Mouse (Mus musculus) midbrain, embryonic 10.5 days (tissue): ENCODE measurements around the gene Pkdrej. TPM values are rescaled to one million over a fixed set of nuclear protein-coding genes. Genes with fewer than 3 reads are reported as not detected.

Experiments
- DNase-seq: peaks from one replicate; pipeline ENCODE4 v3.0.0-alpha.2; 2017; ENCODE audit warnings: low spot score
- H3K27ac ChIP-seq: fragments of 300-500 bp; sonication (generic); replicated peaks from 2 replicates; pipeline ENCODE4 v1.5.1; 2016; ENCODE audit warnings: mild to moderate bottlenecking
- H3K27me3 ChIP-seq: fragments of 300-500 bp; sonication (generic); 2 replicates; pipeline ENCODE4 v1.6.1; 2016; ENCODE audit warnings: low read depth, mild to moderate bottlenecking; ENCODE audit not compliant: poor library complexity, severe bottlenecking
- H3K36me3 ChIP-seq: fragments of 300-500 bp; sonication (generic); 2 replicates; pipeline ENCODE4 v1.6.1; 2016; ENCODE audit warnings: mild to moderate bottlenecking, moderate library complexity
- H3K4me1 ChIP-seq: fragments of 300-500 bp; sonication (generic); 2 replicates; pipeline ENCODE4 v1.6.1; 2016
- H3K4me3 ChIP-seq: fragments of 300-500 bp; sonication (generic); 2 replicates; pipeline ENCODE4 v1.5.1; 2016; ENCODE audit warnings: mild to moderate bottlenecking, moderate library complexity
- H3K9me3 ChIP-seq: fragments of 300-500 bp; sonication (generic); replicated peaks from 2 replicates; pipeline ENCODE4 v1.6.1; 2016; ENCODE audit warnings: mild to moderate bottlenecking
- WGBS: fragments of 180-500 bp; shearing (Covaris S2); methylation state at CpG from one replicate; pipeline ENCODE4 v1.1.7; 2016; 5-methylcytosine and 5-hydroxymethylcytosine counted together
- polyA plus RNA-seq: library from polyadenylated mRNA; unstranded; fragments of >200 nt; fragmentation: Nextera tagmentation; extraction: Ambion mirVana; gene quantifications from 2 replicates; pipeline ENCODE4 v1.2.1, GENCODE M21; 2016

The Pkdrej gene
- polyA plus RNA-seq, 1 experiment from 2014 or later, result not detected

DNA sequence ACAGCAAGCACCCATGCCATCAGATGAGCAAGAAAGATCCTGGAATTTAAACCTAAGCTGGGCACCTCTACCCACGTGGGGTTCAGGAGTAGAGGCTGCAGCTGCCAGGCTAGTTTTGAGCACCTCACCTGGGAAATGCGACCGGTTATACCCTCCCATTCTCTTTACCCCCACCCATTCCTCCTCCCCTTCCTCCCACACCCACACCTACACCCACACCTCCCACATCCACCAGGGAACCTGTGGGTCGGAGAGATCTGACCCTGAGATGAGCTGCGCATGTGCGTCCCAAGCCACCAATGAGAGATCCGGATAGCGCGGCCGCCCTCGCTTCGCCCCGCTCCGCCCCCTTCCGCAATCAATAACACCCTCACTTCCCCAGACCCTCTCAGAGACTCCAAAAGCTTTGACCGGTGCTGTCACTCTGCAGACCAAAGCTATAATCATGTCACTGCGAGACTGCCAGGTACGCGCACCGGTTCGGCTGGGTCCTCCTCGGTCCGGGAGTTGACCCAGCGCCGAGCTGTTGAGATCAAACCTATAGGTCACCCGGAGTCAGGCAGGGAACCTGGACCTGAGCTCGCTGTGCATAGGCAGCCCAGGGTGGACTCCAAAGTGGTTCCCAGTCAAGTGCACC is 10.5 kb upstream of the Pkdrej start, which contains the start of gene Ttc38:
Ttc38 (plus strand) TSS at position 353 of the 637 bp plus-strand sequence.
- H3K9me3 ChIP-seq, result 0 out of 2 replicates have a peak, but pooled peaks cover 4% of the 10 kb centered on the region
- H3K4me3 ChIP-seq, result peak within 1 kb of the TSS; percentile 64
- no peaks in the 10 kb centered on the region for H3K36me3 ChIP-seq
- H3K27me3 ChIP-seq, result no peaks in the 10 kb centered on the region
- 2% methylated on average over 27 of the region's 27 CpGs for WGBS
- H3K27ac ChIP-seq, result peak within 1 kb of the TSS; percentile 78
- peaks cover 14% of the 10 kb centered on the region for H3K4me1 ChIP-seq
- DNase-seq, result peak; percentile 78

DNA sequence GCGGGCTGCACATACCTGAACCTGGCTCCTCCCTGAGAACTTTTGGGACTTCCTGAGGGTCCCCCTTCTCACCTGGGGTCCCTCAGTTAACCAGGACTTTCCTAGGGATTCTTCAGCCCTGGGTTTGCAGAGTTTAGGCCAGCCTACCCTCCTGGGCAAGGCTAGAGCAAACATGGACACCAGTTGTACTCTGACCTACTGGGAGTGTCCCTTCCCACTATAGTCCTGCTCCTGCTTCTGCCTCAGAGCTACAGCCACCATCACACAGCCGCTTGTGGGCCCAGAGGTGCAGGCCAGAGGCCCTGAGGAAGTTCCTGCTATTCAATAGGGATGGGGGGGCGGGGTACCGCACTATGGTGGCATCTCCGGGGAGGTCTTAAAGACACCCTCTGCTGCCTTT is 7.9 kb upstream of the Pkdrej start:
- no peak overlapping the region for H3K27ac ChIP-seq
- H3K36me3 ChIP-seq, result no peaks in the 10 kb centered on the region
- no peaks in the 10 kb centered on the region for H3K27me3 ChIP-seq
- DNase-seq, result no peak
- WGBS, result 70% methylated on average over 5 of the region's 5 CpGs
- no peaks in the 10 kb centered on the region for H3K9me3 ChIP-seq
- H3K4me1 ChIP-seq, result peaks cover 14% of the 10 kb centered on the region
- H3K4me3 ChIP-seq, result no peak overlapping the region

DNA sequence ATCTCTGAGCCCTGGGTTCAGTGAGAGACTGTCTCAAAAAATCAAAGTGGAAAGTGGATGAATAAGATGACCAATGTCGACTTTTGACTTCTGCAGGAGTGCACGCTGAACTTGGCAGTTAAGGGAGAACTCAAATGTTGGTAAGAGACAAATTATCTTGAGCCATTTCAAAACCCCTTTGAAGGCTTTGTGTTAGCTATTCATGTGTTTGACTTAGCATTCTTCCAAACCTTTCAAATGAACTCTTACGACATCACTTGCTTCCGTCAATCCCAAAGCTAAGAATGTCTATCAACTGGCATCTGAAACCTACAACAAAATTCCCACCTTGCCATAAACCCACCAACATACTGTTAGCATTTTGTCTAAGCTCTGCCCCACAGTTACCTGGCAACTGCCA is 6.5 kb upstream of the Pkdrej start:
- Histone ChIP-seq H3K27ac (no peak overlapping the region), H3K27me3 (no peaks in the 10 kb centered on the region), H3K4me3 (no peak overlapping the region), H3K36me3 (no peaks in the 10 kb centered on the region), H3K4me1 (peaks cover 14% of the 10 kb centered on the region), H3K9me3 (no peaks in the 10 kb centered on the region)
- 85% methylated on average over 4 of the region's 4 CpGs for WGBS
- DNase-seq, result no peak

DNA sequence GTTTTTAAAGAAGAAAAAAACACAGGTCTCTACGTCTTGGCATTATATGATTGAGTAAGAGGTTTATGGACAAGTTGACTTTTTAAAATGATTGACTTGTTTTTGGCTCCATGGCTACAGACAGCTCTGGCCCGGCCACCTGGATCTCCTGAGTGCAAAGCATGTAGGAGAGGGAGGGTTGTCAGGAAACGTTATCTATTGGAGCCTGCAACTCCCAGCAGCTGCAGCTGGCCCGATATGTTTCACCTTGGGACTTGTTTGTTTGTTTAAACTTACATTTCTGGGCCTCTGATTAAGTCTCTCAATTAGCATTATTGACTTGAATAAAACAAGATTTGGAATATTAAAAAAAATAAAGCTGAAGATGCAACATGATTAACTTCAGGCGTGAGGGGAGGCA is 5.1 kb upstream of the Pkdrej start:
- peaks cover 7% of the 10 kb centered on the region for H3K4me1 ChIP-seq
- no peaks in the 10 kb centered on the region for H3K36me3 ChIP-seq
- DNase-seq, result no peak
- H3K27me3 ChIP-seq, result peaks cover 13% of the 10 kb centered on the region
- H3K4me3 ChIP-seq, result no peak overlapping the region
- 79% methylated on average over 5 of the region's 5 CpGs for WGBS
- H3K9me3 ChIP-seq, result no peaks in the 10 kb centered on the region
- H3K27ac ChIP-seq, result no peak overlapping the region

DNA sequence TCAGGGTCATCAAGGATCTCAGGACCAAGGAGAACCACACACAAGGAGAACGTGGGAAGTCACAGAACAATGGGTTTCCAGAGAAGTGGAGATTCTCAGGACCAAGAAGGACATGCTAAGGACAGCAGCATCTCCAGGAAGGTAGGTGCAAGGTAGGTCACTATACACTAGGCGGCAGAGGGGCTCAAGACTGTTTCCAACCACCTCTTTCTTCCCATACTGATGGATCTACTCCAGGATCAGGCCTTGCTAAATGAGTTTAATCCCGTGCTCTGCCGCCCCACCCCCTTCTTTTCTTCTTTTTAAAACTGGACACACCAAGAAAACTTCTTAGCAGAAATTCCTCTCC is 451 bp upstream of the Pkdrej start:
- peaks cover 39% of the 10 kb centered on the region for H3K27me3 ChIP-seq
- H3K27ac ChIP-seq, result peak overlapping the region; percentile 82
- H3K9me3 ChIP-seq, result peaks cover 19% of the 10 kb centered on the region; the same call in 1 of the 2 replicates
- no peak for DNase-seq
- 8% methylated on average over 4 of the region's 4 CpGs for WGBS
- H3K4me1 ChIP-seq, result peaks cover 10% of the 10 kb centered on the region
- peak overlapping the region; percentile 68 for H3K4me3 ChIP-seq
- no peaks in the 10 kb centered on the region for H3K36me3 ChIP-seq

DNA sequence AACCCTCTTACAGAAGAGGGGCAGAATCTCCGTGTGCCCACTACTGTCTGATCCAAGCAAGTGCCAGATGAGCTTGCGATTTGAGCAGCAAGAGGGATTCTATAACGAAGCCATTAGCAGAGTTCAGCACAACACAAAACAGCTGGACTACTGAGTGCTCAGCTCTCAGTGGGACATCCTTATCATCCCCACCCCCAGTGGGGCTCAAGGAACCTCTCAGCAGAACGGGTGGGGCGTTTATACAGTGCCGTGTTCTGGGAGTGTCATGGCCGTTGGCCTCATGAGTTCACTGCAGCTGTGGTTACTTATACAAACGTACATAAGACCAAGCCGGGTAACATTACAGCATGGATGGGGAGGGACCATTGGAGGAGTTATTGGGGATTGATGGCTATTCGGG is 8.1 kb downstream of the Pkdrej start:
- Histone ChIP-seq H3K4me1 (peaks cover 23% of the 10 kb centered on the region), H3K36me3 (no peaks in the 10 kb centered on the region), H3K27ac (no peak overlapping the region), H3K9me3 (peaks cover 34% of the 10 kb centered on the region; the same call in 1 of the 2 replicates), H3K27me3 (0 out of 2 replicates have a peak, but pooled peaks cover 3% of the 10 kb centered on the region), H3K4me3 (no peak overlapping the region)
- DNase-seq, result no peak
- WGBS, result 76% methylated on average over 10 of the region's 10 CpGs

DNA sequence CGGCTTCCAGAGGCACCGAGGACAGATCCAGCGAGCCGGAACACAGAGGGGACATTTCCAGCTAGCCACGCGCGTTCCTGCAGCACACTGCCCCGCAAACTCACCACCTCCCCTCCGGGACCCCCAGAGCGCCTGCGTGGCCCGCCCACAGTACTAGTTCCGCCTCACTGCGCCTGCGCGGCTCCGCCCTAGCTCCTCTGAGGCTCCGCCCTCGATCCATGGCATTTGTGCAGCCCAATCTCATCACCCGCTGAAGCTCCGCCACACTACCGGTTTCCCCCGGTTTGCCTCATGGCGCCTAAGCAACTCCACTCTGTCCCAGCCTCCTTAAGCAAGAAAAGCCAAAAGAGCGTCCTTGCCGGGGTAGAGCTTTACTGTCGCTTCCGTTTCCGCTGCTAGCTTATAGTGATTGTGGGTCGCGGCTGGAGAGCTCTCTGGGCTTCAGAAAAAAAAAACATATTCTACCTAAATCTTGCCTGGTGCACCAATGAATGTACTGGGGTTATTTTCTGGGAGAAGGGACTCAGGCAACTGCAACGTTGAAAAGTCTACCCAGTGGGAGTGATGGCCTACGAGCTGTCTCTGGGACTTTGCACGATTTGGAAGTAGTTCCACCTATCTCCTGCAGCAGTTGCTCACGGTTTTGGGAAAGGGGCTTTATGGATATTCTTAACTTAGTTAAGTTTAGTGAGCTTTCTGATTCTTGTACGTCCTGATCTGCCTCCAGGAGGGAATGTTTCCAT is 9.8 kb downstream of the Pkdrej start, which contains the start of gene Cdpf1:
Cdpf1 (minus strand) TSS at position 163 of the 743 bp plus-strand sequence.
- Histone ChIP-seq H3K4me3 (peak within 1 kb of the TSS; percentile 86), H3K27me3 (0 out of 2 replicates have a peak, but pooled peaks cover 3% of the 10 kb centered on the region), H3K9me3 (peaks cover 17% of the 10 kb centered on the region; the same call in 1 of the 2 replicates), H3K36me3 (no peaks in the 10 kb centered on the region), H3K27ac (peak within 1 kb of the TSS; percentile 93), H3K4me1 (peaks cover 27% of the 10 kb centered on the region)
- 3% methylated on average over 36 of the region's 36 CpGs for whole genome bisulfite sequencing
- peak; percentile 97 for DNase-seq

DNA sequence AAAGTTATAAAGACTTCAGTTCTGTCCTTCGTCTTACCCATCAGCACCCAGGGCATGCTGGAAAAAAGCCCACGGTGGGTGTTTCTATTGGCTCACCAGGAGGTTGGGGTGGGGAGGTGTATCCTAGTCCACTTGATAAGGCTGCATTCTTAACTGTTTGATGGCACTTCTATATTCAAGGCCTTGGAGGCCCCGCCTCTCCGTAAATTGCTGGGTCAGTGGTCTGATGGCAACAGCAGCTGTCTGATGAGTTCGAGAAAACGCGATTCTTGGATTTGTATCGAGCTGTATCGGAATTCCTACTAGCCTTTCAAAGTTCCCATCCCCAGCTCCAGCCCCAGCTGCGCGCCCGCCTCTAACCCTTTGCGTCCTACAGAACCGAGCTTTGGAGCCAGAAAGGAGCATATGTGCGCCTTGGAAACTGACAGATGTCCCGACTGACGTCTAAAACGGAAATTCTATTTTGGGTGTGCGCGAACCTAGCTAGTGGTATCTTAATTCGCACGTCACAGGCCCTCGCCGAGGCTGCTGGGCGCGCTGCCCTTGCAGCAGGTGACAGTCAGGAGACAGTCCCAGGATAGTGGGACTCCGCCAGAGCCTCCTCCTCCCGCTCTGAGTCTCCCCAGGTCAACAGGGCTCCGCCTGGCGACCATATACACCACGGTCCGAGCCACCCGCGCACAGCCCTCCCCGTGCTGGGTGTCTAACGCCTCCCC is 10.6 kb downstream of the Pkdrej start:
- H3K4me1 ChIP-seq, result peaks cover 27% of the 10 kb centered on the region
- peaks cover 10% of the 10 kb centered on the region; the same call in 1 of the 2 replicates for H3K9me3 ChIP-seq
- no peaks in the 10 kb centered on the region for H3K36me3 ChIP-seq
- peak overlapping the region; percentile 93 for H3K27ac ChIP-seq
- DNase-seq, result no peak
- 7% methylated on average over 36 of the region's 36 CpGs for WGBS
- 0 out of 2 replicates have a peak, but pooled peaks cover 3% of the 10 kb centered on the region for H3K27me3 ChIP-seq
- peak overlapping the region; percentile 86 for H3K4me3 ChIP-seq

DNA sequence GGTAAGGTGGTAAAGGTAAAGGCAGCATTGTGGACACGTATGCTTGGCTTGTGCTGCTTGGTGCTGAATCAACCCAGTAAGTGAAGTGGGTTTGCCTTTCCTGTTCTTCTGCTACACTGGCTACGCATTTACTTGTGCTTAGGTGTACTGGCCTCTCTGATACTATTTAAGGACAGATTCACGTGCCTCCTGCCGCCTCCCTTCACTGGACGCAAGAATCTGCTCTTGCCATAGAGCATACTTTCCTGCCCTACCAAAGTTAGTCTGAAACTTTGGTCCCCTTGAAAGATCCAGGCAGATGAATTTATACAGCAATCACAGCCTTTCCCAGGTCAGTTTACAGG is 11.1 kb downstream of the Pkdrej start:
- peak overlapping the region; percentile 86 for H3K4me3 ChIP-seq
- H3K9me3 ChIP-seq, result peaks cover 6% of the 10 kb centered on the region; the same call in 1 of the 2 replicates
- 89% methylated on average over 5 of the region's 5 CpGs for WGBS
- H3K27ac ChIP-seq, result peak overlapping the region; percentile 93; the same call in 1 of the 2 replicates
- H3K36me3 ChIP-seq, result no peaks in the 10 kb centered on the region
- H3K27me3 ChIP-seq, result 0 out of 2 replicates have a peak, but pooled peaks cover 3% of the 10 kb centered on the region
- H3K4me1 ChIP-seq, result peaks cover 27% of the 10 kb centered on the region
- no peak for DNase-seq

DNA sequence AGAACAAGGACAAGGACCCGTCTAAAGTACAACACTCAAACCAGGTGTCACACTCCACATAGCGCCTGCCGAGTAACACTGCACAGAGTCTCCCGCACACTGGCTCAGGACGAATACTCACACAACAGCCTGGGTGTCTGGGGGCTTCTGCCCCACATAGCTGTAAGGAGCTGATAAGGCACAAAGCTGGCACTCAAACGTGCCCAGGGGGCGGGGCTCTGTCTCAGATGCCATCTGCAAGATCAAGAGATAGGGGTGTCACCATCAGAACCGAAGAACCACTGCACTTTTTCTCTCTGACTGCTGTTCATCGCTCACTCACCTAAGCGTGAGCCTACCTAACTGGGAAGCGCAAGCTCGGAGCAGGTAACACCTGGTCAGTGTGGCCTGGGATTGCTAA is 12.4 kb downstream of the Pkdrej start:
- no peak overlapping the region for H3K4me3 ChIP-seq
- H3K27me3 ChIP-seq, result no peaks in the 10 kb centered on the region
- no peaks in the 10 kb centered on the region for H3K36me3 ChIP-seq
- peaks cover 27% of the 10 kb centered on the region for H3K4me1 ChIP-seq
- H3K9me3 ChIP-seq, result no peaks in the 10 kb centered on the region
- no peak for DNase-seq
- H3K27ac ChIP-seq, result no peak overlapping the region
- 88% methylated on average over 12 of the region's 12 CpGs for WGBS

DNA sequence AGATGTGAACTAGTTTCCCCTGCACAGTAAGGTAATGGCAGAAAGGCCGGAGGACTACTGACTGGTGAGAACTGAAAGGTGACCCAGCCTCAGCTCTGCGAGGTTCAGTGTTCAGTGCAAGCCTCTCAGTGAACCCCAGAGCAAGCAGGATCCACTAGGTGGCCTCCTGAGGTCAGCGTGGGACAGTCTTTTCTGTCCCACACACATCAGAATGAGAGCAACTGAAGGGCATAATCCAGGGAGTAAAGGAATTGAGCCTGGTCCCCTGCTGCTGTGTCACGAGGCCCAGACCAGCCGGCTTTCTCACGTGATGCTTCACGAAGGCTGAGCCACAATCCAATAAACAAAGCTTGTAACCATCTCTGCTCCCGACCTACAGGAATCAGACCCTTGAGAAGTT is 13.1 kb downstream of the Pkdrej start:
- peaks cover 27% of the 10 kb centered on the region for H3K4me1 ChIP-seq
- WGBS, result 45% methylated on average over 8 of the region's 8 CpGs

DNA sequence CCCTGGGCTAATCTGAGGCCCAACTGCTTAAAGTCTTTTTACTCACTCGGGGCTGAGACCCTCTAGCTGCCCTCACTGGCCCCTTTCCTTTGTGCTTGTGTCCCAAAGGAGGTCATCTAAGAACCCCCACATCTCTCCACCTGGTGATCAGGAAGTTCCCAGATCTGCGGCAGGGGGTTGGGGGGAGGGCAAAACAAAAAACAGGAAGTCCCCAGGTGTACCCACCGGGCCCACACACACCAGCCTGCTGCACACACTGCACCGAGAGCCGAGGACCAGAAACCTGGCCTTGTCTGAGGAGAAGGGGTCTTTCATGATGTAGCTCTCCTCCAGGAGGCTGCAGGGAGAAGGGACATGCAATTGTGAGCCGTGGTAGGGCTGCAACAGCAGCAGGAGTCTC is 13.5 kb downstream of the Pkdrej start:
- Histone ChIP-seq H3K9me3 (no peaks in the 10 kb centered on the region), H3K27me3 (no peaks in the 10 kb centered on the region), H3K4me1 (peaks cover 27% of the 10 kb centered on the region), H3K36me3 (no peaks in the 10 kb centered on the region), H3K27ac (no peak overlapping the region), H3K4me3 (no peak overlapping the region)
- WGBS, result 85% methylated on average over 6 of the region's 6 CpGs
- DNase-seq, result no peak

More for the DNA sequence above, 13.1 kb downstream of the Pkdrej start:
- Histone ChIP-seq H3K27me3 (no peaks in the 10 kb centered on the region), H3K36me3 (no peaks in the 10 kb centered on the region), H3K9me3 (no peaks in the 10 kb centered on the region), H3K27ac (no peak overlapping the region), H3K4me3 (no peak overlapping the region)
- DNase-seq, result no peak
